Mouse (Mus musculus): ENCODE results near the gene Mfap1a. TPM values are rescaled to one million over a fixed set of nuclear protein-coding genes. Genes with fewer than 3 reads are reported as not detected.
A peak's percentile ranks its signal among the peaks of the same experiment; 100 is the strongest.

Gene Mfap1a
- total RNA-seq, 2 experiments from 2014 or later, result 17.3 to 21.6 TPM

GRCm38 (mm10) chr2:121445117-121445516, 61.3 kb downstream of the Mfap1a start:
- no peak overlapping the region for H3K4me3 ChIP-seq
- H3K27ac ChIP-seq, result no peak overlapping the region
- TF ChIP-seq CTCF (IDR thresholded peaks at IDR 0.05), result no peak
- intact Hi-C loops (cut with DNase I), result no loop called here
- DNase-seq, result no peak

- no peak within 1 kb of the TSS for H3K27ac ChIP-seq
- DNase-seq, result no peak
- intact Hi-C loops (cut with DNase I), result no loop called here
- H3K4me3 ChIP-seq, result peak within 1 kb of the TSS; percentile 82
- no peak for TF ChIP-seq CTCF (IDR thresholded peaks at IDR 0.05)
Observed at GRCm38 (mm10) chr2:121444178-121444577, 62.3 kb downstream of the Mfap1a start, which contains the start of gene Ell3. TSS of gene Ell3 (minus strand) at chr2:121444278.

GRCm38 (mm10) chr2:121443068-121443349, 63.5 kb downstream of the Mfap1a start:
- peak; percentile 25 for DNase-seq
- no peak for TF ChIP-seq CTCF (IDR thresholded peaks at IDR 0.05)
- Histone ChIP-seq H3K27ac (peak overlapping the region; percentile 48), H3K4me3 (peak overlapping the region; percentile 82)
- intact Hi-C loops (cut with DNase I), result no loop called here

DNA sequence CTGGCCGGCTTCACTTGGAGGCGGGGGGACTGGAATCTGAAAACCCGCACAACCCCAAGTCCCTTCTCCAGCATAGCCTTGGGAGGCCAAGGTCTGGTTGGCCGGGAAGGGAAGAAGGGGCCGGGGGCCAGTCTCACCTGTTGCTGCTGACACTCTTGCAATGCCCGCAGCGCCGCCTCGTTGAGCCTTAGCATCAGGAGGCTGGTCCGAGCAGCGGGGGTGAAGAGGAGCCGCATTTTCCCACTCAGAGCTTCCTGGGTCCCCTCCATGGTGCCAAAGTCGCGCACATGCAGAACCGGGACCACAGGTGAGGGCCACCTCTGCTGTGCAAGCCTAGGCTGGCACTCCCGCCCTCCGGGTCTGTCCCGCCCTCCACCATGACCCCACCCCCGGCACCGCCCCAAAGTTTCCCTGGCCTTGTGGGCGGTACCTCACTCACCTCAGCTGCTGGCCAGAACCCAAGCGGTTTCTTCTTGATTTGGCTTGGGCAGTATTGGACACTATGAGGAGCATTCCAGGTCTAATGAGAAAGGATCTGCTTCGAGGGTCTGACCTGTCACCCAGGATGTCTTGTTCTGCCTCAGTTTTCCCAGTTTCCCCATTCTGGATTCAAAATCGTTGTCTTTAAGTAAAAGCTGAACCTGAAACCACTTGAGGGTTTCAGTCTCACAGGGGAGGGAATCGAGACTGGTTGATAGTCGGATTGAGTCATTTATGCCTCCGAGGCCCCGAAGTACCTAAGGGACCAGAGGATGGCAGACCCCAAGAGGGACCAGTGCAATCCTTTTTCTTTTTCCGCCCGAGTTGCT, 64.0 kb downstream of the Mfap1a start:
- TF ChIP-seq CTCF (IDR thresholded peaks at IDR 0.05), result no peak
- intact Hi-C loops (cut with DNase I), result no loop called here
- H3K27ac ChIP-seq, result peak overlapping the region; percentile 48
- peak; percentile 77 for DNase-seq
- peak overlapping the region; percentile 82 for H3K4me3 ChIP-seq

Small RNAs within 50 kb of the gene (microRNA-seq; reads per million reads assigned to microRNA genes)
- not detected for gene Gm22953

Other genes starting within 250 kb of the Mfap1a start
- 10 to 100 TPM; 15.9 to 16.0 TPM for gene Trp53bp1, start 235.3 kb downstream of the Mfap1a start, total RNA-seq (2021)
- gene Map1a, start 217.1 kb downstream of the Mfap1a start, total RNA-seq (2021), result 10 to 100 TPM in 1 of 2 experiments, 1 to 10 TPM in 1; 9.1 to 16.5 TPM
- 100 to 1,000 TPM in 1 of 2 experiments, 10 to 100 TPM in 1; 70.6 to 144 TPM for gene Ppip5k1, start 151.3 kb downstream of the Mfap1a start, total RNA-seq (2021)
- gene Ckmt1, start 149.0 kb downstream of the Mfap1a start, total RNA-seq (2021), result not detected
- gene Strc, start 119.5 kb downstream of the Mfap1a start, total RNA-seq (2021), result under 1 TPM in 1 of 2 experiments, not detected in 1; 0.18 TPM
- gene Pdia3, start 92.9 kb downstream of the Mfap1a start, total RNA-seq (2021), result 10 to 100 TPM; 34.1 to 46.9 TPM
- gene Catsper2, start 92.9 kb downstream of the Mfap1a start, total RNA-seq (2021), result 1 to 10 TPM; 1.6 to 2.8 TPM
- not detected for gene Ell3, start 62.4 kb downstream of the Mfap1a start, total RNA-seq (2021)
- gene Serf2, start 57.5 kb downstream of the Mfap1a start, total RNA-seq (2021), result 100 to 1,000 TPM; 286 to 358 TPM
- gene Hypk, start 53.4 kb downstream of the Mfap1a start, total RNA-seq (2021), result 10 to 100 TPM; 21.0 to 21.7 TPM
- gene Serinc4, start 49.9 kb downstream of the Mfap1a start, total RNA-seq (2021), result not detected
- gene Mfap1b, start 32.6 kb downstream of the Mfap1a start, total RNA-seq (2021), result 10 to 100 TPM; 24.2 to 27.6 TPM
- gene Wdr76, start 58 bp upstream of the Mfap1a start, total RNA-seq (2021), result 1 to 10 TPM; 1.7 to 2.4 TPM

All from gastrocnemius, adult 2 months (tissue).